Mouse (Mus musculus) megakaryocyte, embryonic 14.5 days (primary cell): ENCODE measurements around the gene Prrx1.

Experiments used
- FLI1 ChIP-seq: IDR thresholded peaks from 2 replicates; pipeline ENCODE4 v1.6.1; 2012; ENCODE audit warnings: low read length, inconsistent platforms, mixed read lengths
- GATA1 ChIP-seq: IDR thresholded peaks from 3 replicates; pipeline ENCODE4 v1.6.1; 2012; ENCODE audit warnings: mixed read lengths, low read length, inconsistent platforms, borderline replicate concordance

GRCm38 (mm10) chr1:163251766-163252165 is 61.7 kb downstream of the Prrx1 start:
- no peak for TF ChIP-seq GATA1
- TF ChIP-seq FLI1: no peak
